Mouse (Mus musculus): ENCODE results near the gene Pafah2.

Pafah2 gene

GRCm38 (mm10) chr4:134461252-134461651 lies 65.1 kb downstream of the Pafah2 start:
- no peak for DNase-seq (ENCODE audit: low spot score)

DNA sequence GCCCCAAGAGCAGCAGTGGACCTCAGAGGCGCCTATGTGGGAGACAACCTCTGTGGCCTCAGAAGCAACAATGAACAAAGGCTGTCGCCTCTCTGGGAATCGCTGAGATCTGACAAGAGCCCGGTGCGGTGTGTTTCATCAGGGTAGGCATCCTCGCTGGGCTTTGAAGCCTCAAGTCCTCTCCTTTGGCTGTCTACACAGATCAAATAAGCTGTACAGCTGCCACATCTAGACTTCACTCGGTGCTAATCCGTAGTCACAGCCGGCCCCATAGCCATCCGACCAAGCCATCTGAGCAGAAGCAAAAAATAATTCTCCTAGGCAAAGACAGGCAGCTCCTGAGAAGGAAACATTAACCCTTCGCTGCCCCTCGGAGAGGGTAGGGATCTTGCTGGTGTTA lies 69.7 kb downstream of the Pafah2 start:
- no peak for DNase-seq (ENCODE audit: low spot score)

DNA sequence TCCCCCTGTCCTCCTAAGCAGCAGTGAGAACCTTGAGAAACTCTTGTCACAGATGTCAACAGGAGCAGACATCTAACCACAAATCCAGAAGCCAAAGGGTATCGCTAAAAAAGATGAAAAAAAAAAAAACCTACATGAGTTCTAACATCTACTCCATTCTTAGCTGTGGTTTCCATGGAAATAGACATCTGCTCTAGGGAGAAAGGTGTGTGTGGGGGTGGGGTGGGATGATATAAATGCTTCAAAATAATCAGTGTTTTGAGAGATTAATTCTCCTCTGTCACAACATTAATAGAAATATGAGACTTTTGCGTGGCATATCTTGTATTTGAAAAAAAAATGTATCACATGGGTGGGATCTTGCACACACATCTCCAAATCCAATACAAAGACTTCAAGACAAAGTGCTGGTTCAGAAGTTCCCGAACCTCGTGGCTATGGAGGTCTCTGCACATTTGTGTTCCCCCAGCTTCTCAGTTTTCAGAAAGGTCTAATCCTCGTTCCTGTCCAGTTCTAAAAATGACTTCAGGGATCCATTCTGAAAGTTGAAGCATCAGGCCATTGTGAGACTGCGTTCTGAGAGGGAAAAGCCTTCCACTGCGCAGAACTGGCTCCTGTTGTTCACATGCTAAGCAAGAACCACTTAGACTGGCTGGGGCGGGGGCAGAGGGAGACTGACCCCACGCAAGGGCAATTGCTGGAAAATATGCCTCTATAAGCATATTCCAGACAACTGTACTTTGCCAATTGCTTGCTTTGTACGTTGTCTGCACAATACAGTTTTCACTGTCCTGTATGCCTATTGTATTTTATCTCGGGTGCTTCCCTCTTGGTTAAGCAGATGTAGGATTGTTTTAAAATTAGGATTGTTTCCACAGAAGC lies 70.5 kb downstream of the Pafah2 start:
- DNase-seq (ENCODE audit: low spot score), result no peak

DNA sequence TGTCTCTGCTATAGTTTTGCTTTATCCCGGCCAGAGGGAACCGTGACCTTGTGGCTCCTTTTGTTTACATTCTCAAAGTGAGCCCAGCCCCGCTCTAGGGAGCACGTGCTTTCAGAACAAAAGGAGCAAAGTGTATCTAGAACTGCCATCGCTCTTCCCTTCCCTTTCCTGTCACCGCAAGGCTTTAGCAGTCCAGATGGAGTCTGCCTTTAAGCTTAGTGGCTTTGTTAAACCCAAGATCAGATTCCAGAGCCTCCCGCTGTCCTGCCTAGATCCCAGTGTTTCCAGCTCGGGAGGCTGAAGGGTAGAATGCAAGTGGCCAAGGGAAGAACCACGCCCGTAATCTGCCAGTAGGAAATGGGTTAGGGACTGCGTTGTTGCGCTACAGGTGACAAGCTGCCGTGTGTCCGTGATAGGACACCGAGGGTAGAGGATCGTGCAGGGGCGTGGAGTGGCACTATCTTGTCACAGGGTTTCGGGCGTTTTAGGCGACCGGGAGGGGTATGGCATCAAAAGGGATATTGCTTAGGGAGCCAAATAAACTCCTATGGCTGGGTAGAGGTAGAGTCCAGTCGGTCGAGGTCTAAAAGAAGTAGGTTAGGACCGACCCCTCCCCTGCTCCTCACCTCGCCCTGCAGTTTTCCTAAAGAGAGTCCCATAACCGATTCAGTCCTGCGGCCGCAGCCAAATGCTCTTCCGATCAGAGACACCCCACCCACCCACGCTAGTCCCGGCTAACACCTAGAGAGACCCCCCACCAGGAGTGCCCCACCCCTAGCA lies 71.5 kb downstream of the Pafah2 start:
- DNase-seq (ENCODE audit: low spot score), result peak; percentile 85

DNA sequence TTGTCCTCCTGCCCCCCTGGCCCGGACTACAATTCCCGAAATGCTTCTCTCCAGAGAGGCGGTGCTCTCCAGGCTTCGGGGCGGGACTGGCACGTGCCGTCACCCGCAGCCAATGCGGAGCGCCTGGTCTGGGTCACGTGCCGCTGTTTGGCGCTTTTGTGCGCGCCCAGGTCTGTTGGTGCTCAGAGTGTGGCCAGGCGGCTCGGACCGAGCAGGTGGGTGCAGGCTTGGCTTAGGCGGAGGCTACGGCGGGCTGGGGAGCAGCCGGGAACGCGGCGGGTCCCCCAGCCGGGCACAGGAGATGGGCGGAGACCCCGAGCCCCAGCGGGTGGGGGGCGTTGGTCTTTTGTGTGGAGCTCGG lies 72.1 kb downstream of the Pafah2 start, which contains the start of gene Stmn1:
Gene Stmn1 (plus strand): TSS at position 106 of the 361 bp plus-strand sequence.
- peak; percentile 98 for DNase-seq (ENCODE audit: low spot score)

DNA sequence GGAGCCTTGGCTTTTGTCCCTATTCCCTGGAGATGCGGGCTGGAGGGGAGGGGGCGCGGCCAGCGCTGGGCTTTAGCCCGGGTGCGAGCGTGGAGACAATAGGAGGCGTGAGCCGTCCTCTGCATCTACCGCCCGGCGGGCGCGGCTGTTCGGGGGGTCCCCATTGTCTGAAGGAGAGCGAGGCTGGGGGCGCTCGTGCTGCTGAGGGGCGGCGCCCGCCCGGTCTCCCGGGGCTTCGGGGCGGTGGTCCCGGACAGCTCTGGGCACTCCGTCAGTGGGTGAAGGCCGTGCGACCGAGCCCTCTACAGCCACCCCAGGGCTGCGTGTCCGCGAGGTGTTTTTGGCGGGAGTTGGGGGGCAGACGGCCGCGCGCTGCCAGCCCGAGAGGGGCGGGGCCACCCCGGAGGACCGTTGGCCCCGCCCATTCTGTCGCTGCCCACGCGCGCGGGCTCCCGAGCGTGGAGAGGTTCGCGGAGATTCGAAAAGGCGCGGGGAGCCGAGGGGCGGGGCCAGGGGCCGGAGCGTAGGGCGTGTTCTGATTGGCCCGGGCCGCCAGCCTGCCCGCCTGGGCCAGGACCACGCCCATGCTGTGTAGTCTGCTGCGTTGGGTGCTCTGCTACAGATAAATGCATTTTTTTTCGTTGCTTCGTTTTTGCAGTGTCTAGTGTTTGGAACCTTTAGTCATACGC lies 72.6 kb downstream of the Pafah2 start:
- DNase-seq (ENCODE audit: low spot score), result peak; percentile 91

GRCm38 (mm10) chr4:134469341-134469796 lies 73.2 kb downstream of the Pafah2 start:
- no peak for DNase-seq (ENCODE audit: low spot score)

- no peak for DNase-seq (ENCODE audit: low spot score)
Measured at GRCm38 (mm10) chr4:134469985-134470384, 73.9 kb downstream of the Pafah2 start.

DNA sequence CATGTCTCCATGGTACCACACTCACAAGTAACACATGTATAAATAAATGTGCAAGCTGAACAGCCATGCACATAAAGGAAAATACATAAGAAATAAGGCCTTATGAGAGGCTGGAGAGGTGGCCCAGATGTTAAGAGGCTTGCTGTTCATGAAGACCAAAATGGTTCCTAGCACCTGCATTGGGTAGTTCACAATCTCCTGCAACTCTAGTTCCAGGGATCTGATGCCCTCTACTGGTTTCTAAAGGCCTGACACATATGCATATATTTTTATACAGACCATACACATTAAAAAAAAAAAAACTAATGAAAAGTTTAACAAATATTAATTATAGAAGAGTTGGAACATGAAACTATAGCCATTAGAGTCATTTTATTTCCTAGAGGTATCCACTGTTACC lies 75.3 kb downstream of the Pafah2 start:
- DNase-seq (ENCODE audit: low spot score), result no peak

DNA sequence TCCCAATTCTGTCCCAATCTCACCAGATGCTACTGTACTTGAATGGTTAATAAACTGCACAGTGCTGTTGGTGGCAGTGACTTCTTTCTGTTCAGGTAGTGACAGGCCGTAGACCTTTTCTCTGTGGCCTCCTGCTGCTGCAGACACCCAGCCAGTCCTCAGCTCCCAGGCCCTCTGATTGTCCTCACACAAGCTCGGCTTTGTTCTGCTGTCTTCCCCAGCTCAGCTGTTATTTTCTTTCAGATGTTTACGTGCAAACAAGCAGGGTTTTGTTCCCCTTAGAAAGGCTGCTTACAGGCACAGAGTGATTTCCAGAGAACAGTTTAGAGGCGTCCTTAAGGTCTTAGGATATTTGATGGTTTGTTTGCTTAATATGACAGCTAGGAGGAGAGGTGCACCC lies 77.6 kb downstream of the Pafah2 start:
- DNase-seq (ENCODE audit: low spot score), result no peak

DNA sequence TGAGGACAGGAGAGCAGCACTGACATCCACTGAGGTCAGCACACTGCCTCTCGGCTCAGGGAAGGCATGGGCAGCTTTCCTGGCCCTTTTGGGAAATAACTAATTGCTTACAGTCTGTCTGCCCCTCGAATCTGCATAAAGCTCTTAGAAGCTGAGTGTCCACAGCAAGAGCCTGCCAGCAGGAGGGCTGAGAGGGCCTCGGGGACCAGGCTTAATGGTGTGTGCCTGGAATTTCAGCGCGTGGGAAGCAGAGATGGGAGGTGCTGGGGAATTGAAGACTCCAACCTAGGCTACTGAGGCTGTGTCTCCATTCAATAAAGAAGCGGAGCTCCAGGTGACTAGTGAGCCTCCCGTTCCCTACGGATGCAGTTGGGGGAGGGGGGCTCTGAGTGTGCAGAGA lies 78.1 kb downstream of the Pafah2 start:
- DNase-seq (ENCODE audit: low spot score), result no peak

- DNase-seq (ENCODE audit: low spot score), result no peak
Measured at GRCm38 (mm10) chr4:134476899-134477298, 80.8 kb downstream of the Pafah2 start.

Measured in embryo, embryonic 10 days (tissue).